In genomic region chr2:23156608-23157081, GRCm38 (mm10) we compare ENCODE assay signal across 8 mouse cellular contexts. TPM values are rescaled to one million over a fixed set of nuclear protein-coding genes. Genes with fewer than 3 reads are reported as not detected.
DNase-seq lines count a peak whose midpoint lies in the region; ATAC-seq and TF ChIP-seq lines count a peak whose summit lies in the region.

No protein-coding gene starts in this region.

- H3K27me3 ChIP-seq in kidney, embryonic 14.5 days (ENCODE audit: control insufficient read depth, insufficient read depth, low read length) = no peaks in the 10 kb centered on the region
- H3K27me3 ChIP-seq in hindbrain, postnatal 0 days (ENCODE audit: insufficient read depth, low read length) = no peaks in the 10 kb centered on the region
- no peaks in the 10 kb centered on the region for H3K27me3 ChIP-seq in midbrain, embryonic 16.5 days (ENCODE audit: control insufficient read depth, insufficient read depth, low read depth, low read length)

- H3K27ac ChIP-seq in kidney, embryonic 14.5 days (ENCODE audit: low read depth, low read length) = peak overlapping the region; percentile 99
- peak overlapping the region; percentile 10; the same call in 1 of the 2 replicates for H3K27ac ChIP-seq in cortical plate, adult 2 months (ENCODE audit: insufficient read depth, low read length)
- peak overlapping the region; percentile 99 for H3K27ac ChIP-seq in hindbrain, postnatal 0 days
- H3K27ac ChIP-seq in midbrain, embryonic 16.5 days (ENCODE audit: low read length) = peak overlapping the region; percentile 98

- H3K4me3 ChIP-seq in kidney, embryonic 14.5 days (ENCODE audit: low read length) = peak overlapping the region; percentile 90
- peak overlapping the region; percentile 60 for H3K4me3 ChIP-seq in cortical plate, adult 2 months (ENCODE audit: insufficient read depth, low read length)
- peak overlapping the region; percentile 73 for H3K4me3 ChIP-seq in hindbrain, postnatal 0 days (ENCODE audit: low read length)
- peak overlapping the region; percentile 55 for H3K4me3 ChIP-seq in midbrain, embryonic 16.5 days (ENCODE audit: low read depth, low read length)

- TF ChIP-seq CTCF in cortical plate, adult 2 months (IDR thresholded peaks at IDR 0.05; ENCODE audit: extremely low read depth, insufficient read depth, low read length) = no peak
- no peak for TF ChIP-seq CTCF in hindbrain, postnatal 0 days (IDR thresholded peaks at IDR 0.05; ENCODE audit: low read depth)

- H3K4me1 ChIP-seq in kidney, embryonic 14.5 days (ENCODE audit: control insufficient read depth, insufficient read depth, low read length) = peaks cover 9% of the 10 kb centered on the region; the same call in 1 of the 2 replicates
- H3K4me1 ChIP-seq in cortical plate, adult 2 months (ENCODE audit: control insufficient read depth, insufficient read depth, low read length) = peaks cover 5% of the 10 kb centered on the region
- H3K4me1 ChIP-seq in hindbrain, postnatal 0 days (ENCODE audit: insufficient read depth, low read length) = peaks cover 16% of the 10 kb centered on the region; the same call in 1 of the 2 replicates
- peaks cover 28% of the 10 kb centered on the region for H3K4me1 ChIP-seq in midbrain, embryonic 16.5 days (ENCODE audit: control insufficient read depth, insufficient read depth, low read length)

- no peaks in the 10 kb centered on the region for H3K9me3 ChIP-seq in kidney, embryonic 14.5 days (ENCODE audit: control insufficient read depth, low read length)
- H3K9me3 ChIP-seq in hindbrain, postnatal 0 days (ENCODE audit: low read length) = no peaks in the 10 kb centered on the region
- no peaks in the 10 kb centered on the region for H3K9me3 ChIP-seq in midbrain, embryonic 16.5 days (replicated peaks; ENCODE audit: control insufficient read depth, low read length, poor library complexity, severe bottlenecking)

- under 1% methylated on average over 17 of the region's 17 CpGs for WGBS in kidney, embryonic 14.5 days
- under 1% methylated on average over 17 of the region's 17 CpGs for WGBS in hindbrain, postnatal 0 days
- under 1% methylated on average over 17 of the region's 17 CpGs for WGBS in midbrain, embryonic 16.5 days

- peak; percentile 0; the same call in 1 of the 2 replicates for ATAC-seq in kidney, embryonic 14.5 days (ENCODE audit: low FRiP score, low TSS enrichment)
- peak; percentile 39 for ATAC-seq in hindbrain, postnatal 0 days
- ATAC-seq in midbrain, embryonic 16.5 days = peak; percentile 23

- peak overlapping the region; percentile 78 for H3K9ac ChIP-seq in kidney, embryonic 14.5 days (ENCODE audit: low read depth, low read length)
- H3K9ac ChIP-seq in hindbrain, postnatal 0 days (replicated peaks; ENCODE audit: low read length) = peak overlapping the region; percentile 81
- H3K9ac ChIP-seq in midbrain, embryonic 16.5 days (ENCODE audit: low read depth, low read length) = peak overlapping the region; percentile 67

- H3K36me3 ChIP-seq in kidney, embryonic 14.5 days (ENCODE audit: control insufficient read depth, insufficient read depth, low read length) = no peaks in the 10 kb centered on the region; the same call in 1 of the 2 replicates
- no peaks in the 10 kb centered on the region for H3K36me3 ChIP-seq in hindbrain, postnatal 0 days (ENCODE audit: insufficient read depth, low read length)
- H3K36me3 ChIP-seq in midbrain, embryonic 16.5 days (ENCODE audit: control insufficient read depth, insufficient read depth, low read length) = no peaks in the 10 kb centered on the region

- no peak for DNase-seq in kidney, postnatal 25 days
- no peak for DNase-seq in hindbrain, postnatal 0 days (ENCODE audit: low spot score)
- no peak for DNase-seq in thymus, postnatal 10 days (ENCODE audit: low spot score in 2 of 2)
- DNase-seq in adipocyte (ENCODE audit: low spot score) = no peak
- DNase-seq in ovary, adult 18-20 months (ENCODE audit: low spot score) = no peak

- peak overlapping the region; percentile 44 for H3K4me2 ChIP-seq in kidney, embryonic 14.5 days (replicated peaks; ENCODE audit: low read depth, low read length)
- H3K4me2 ChIP-seq in hindbrain, postnatal 0 days (ENCODE audit: low read depth, low read length) = peak overlapping the region; percentile 74
- peak overlapping the region; percentile 39 for H3K4me2 ChIP-seq in midbrain, embryonic 16.5 days (ENCODE audit: low read length)

- no peak for TF ChIP-seq POLR2A in cortical plate, adult 2 months (IDR thresholded peaks at IDR 0.05; ENCODE audit: extremely low read depth, insufficient read depth, low read length)

RNA-seq across cellular contexts. Expression of gene Yme1l1, which starts 0.5 kb away (rescaled TPM):
- polyA plus RNA-seq in kidney, embryonic 14.5 days (2014; fragmentation: Nextera tagmentation; extraction: Ambion mirVana) = 78.9 and 90.4 TPM in 2 replicates
- polyA plus RNA-seq in cortical plate, adult 2 months (2012; rRNA removed) = 29.3 and 31.4 TPM in 2 replicates
- total RNA-seq in hindbrain, postnatal 0 days (2014; rRNA removed) = 41.6 and 42.6 TPM in 2 replicates
- 50.9 and 55.2 TPM in 2 replicates for polyA plus RNA-seq in hindbrain, postnatal 0 days (2015; fragmentation: Nextera tagmentation; extraction: Ambion mirVana)
- polyA plus RNA-seq in midbrain, embryonic 16.5 days (2015; fragmentation: Nextera tagmentation; extraction: Ambion mirVana) = 62.3 and 68.8 TPM in 2 replicates

RNA-seq across cellular contexts. Expression of gene Mastl, which starts 0.8 kb away (rescaled TPM):
- polyA plus RNA-seq in kidney, embryonic 14.5 days (2014; fragmentation: Nextera tagmentation; extraction: Ambion mirVana) = 9.1 and 15.7 TPM in 2 replicates
- 0.45 and 0.48 TPM in 2 replicates for polyA plus RNA-seq in cortical plate, adult 2 months (2012; rRNA removed)
- total RNA-seq in hindbrain, postnatal 0 days (2014; rRNA removed) = 2.4 and 2.5 TPM in 2 replicates
- 2.2 and 3.0 TPM in 2 replicates for polyA plus RNA-seq in hindbrain, postnatal 0 days (2015; fragmentation: Nextera tagmentation; extraction: Ambion mirVana)
- polyA plus RNA-seq in midbrain, embryonic 16.5 days (2015; fragmentation: Nextera tagmentation; extraction: Ambion mirVana) = 1.8 and 2.0 TPM in 2 replicates

RNA-seq across cellular contexts. Expression of gene 4931423N10Rik, which starts 50.6 kb away (rescaled TPM):
- not detected in 2 replicates for polyA plus RNA-seq in kidney, embryonic 14.5 days (2014; fragmentation: Nextera tagmentation; extraction: Ambion mirVana)
- polyA plus RNA-seq in cortical plate, adult 2 months (2012; rRNA removed) = 0.21 and 0.25 TPM in 2 replicates
- 0.21 TPM in 1 of 2 replicates, not detected in the other for total RNA-seq in hindbrain, postnatal 0 days (2014; rRNA removed)
- 0.09 and 0.30 TPM in 2 replicates for polyA plus RNA-seq in hindbrain, postnatal 0 days (2015; fragmentation: Nextera tagmentation; extraction: Ambion mirVana)
- polyA plus RNA-seq in midbrain, embryonic 16.5 days (2015; fragmentation: Nextera tagmentation; extraction: Ambion mirVana) = 0.22 TPM in 1 of 2 replicates, not detected in the other

Comparison
In these comparisons a context has a peak if more than half of its experiments do, and no peak if none do; other contexts are left out.
1. H3K27ac ChIP-seq: peak in every context shown above with its lines; median percentile 99 in kidney, embryonic 14.5 days; 99 in hindbrain, postnatal 0 days; 98 in midbrain, embryonic 16.5 days; 10 in cortical plate, adult 2 months.